Mouse (Mus musculus) neural tube, embryonic 14.5 days (tissue): ENCODE data around the gene Galnt14. TPM values are rescaled to one million over a fixed set of nuclear protein-coding genes. Genes with fewer than 3 reads are reported as not detected.

Experiments
- ATAC-seq: fragments of 200-750 bp; cut with Nextera tagmentation; 2 replicates; pipeline ENCODE4 v1.8.0; 2017; ENCODE audit warnings: low read depth, mild to moderate bottlenecking, moderate TSS enrichment, moderate library complexity
- H3K27ac ChIP-seq: fragments of 300-500 bp; sonication (generic); 2 replicates; pipeline ENCODE4 v1.5.1; 2014; ENCODE audit warnings: low read depth, mild to moderate bottlenecking, control low read depth, low read length, moderate library complexity, mixed read lengths
- H3K27me3 ChIP-seq: fragments of 300-500 bp; sonication (generic); 2 replicates; pipeline ENCODE4 v1.6.1; 2014; ENCODE audit warnings: low read length; ENCODE audit not compliant: control insufficient read depth, insufficient read depth
- H3K36me3 ChIP-seq: fragments of 300-500 bp; sonication (generic); 2 replicates; pipeline ENCODE4 v1.6.1; 2014; ENCODE audit warnings: low read length, mixed read lengths; ENCODE audit not compliant: control insufficient read depth, insufficient read depth
- H3K4me1 ChIP-seq: fragments of 300-500 bp; sonication (generic); 2 replicates; pipeline ENCODE4 v1.6.1; 2014; ENCODE audit warnings: low read length; ENCODE audit not compliant: control insufficient read depth, insufficient read depth
- H3K4me2 ChIP-seq: fragments of 300-500 bp; sonication (generic); 2 replicates; pipeline ENCODE4 v1.6.1; 2014; ENCODE audit warnings: mild to moderate bottlenecking, low read depth, low read length, control low read depth
- H3K4me3 ChIP-seq: fragments of 300-500 bp; sonication (generic); 2 replicates; pipeline ENCODE4 v1.5.1; 2014; ENCODE audit warnings: low read depth, low read length, control low read depth, mixed read lengths
- H3K9ac ChIP-seq: fragments of 300-500 bp; sonication (generic); replicated peaks from 2 replicates; pipeline ENCODE4 v1.6.1; 2014; ENCODE audit warnings: low read depth, mild to moderate bottlenecking, control low read depth, low read length, mixed read lengths
- H3K9me3 ChIP-seq: fragments of 300-500 bp; sonication (generic); 2 replicates; pipeline ENCODE4 v1.6.1; 2016; ENCODE audit warnings: low read length; ENCODE audit not compliant: control insufficient read depth
- WGBS: fragments of 180-500 bp; shearing (Covaris S2); extraction: QIAGEN DNeasy Blood & Tissue Kit; methylation state at CpG from one replicate; pipeline ENCODE4 v1.1.7; 2014; 5-methylcytosine and 5-hydroxymethylcytosine counted together
- polyA plus RNA-seq: library from polyadenylated mRNA; unstranded; fragments of >200 nt; fragmentation: Nextera tagmentation; extraction: Ambion mirVana; gene quantifications from 2 replicates; pipeline ENCODE4 v1.2.1, GENCODE M21; 2014

Gene Galnt14
- polyA plus RNA-seq, 1 experiment from 2014 or later = 28.9 TPM

DNA sequence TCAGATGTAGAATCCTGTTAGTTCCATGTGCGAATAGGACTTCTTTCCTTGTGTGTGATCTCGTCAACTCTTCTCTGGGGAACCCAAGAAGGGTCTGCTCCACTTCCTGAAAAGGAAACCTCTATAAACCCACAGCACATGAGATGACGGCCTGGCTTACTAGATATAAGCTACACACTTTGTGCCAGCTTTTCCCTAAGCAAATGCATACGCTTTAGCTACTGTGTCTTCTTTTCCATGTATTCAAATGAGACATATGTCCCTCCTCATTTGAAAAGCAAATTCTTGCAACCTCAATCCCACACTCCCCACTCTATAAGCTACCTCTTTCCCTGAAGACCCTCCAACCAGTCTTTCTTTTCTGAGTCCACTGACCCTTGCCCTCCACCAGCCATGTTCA lies 196.0 kb downstream of the Galnt14 start:
- Histone ChIP-seq H3K9ac (no peak overlapping the region), H3K4me1 (no peaks in the 10 kb centered on the region), H3K4me3 (no peak overlapping the region), H3K4me2 (no peak overlapping the region), H3K36me3 (no peaks in the 10 kb centered on the region), H3K9me3 (no peaks in the 10 kb centered on the region), H3K27ac (no peak overlapping the region), H3K27me3 (no peaks in the 10 kb centered on the region)
- WGBS = 82% methylated on average over 4 of the region's 4 CpGs
- no peak for ATAC-seq

- 80% methylated on average over 5 of the region's 5 CpGs for WGBS
- Histone ChIP-seq H3K4me2 (no peak overlapping the region), H3K27me3 (no peaks in the 10 kb centered on the region), H3K36me3 (no peaks in the 10 kb centered on the region), H3K4me3 (no peak overlapping the region), H3K9me3 (no peaks in the 10 kb centered on the region), H3K27ac (no peak overlapping the region), H3K9ac (no peak overlapping the region), H3K4me1 (no peaks in the 10 kb centered on the region)
- ATAC-seq = no peak
Observed at GRCm38 (mm10) chr17:73512844-73513243, 197.4 kb downstream of the Galnt14 start.

DNA sequence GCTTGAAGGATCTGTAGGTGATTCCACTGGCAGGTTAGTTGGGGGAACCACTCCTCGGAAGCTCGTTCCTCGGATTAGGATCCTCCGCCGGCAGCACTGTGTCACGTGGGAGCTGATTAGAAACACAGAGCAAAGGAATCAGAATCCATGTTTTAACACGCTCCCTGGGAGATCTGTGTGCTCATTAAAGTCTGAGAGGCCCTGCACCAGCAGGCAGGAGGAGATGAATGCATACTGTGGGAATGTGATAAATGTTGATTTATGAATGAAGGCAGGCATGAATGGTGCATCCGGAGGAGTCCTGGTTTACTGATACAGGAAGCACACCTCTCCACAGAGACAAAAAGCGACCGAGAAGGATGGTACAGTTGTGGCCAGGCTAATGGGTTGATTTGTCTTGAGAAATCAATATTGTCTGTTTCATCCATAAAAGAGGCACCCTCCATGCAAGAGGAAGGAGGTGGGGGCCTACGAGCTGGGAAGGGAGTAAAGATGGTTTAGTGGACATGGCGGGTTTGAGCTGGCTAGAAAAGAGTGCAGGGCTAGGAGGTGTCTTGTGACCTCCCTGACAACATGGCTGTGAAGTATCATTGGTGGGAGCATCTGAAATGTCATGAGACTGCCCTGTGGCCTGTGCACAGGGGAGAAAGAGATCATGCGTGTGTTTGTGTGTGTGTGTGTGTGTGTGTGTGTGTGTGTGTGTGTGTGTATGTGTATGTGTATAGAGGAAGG lies 202.3 kb downstream of the Galnt14 start:
- Histone ChIP-seq H3K9ac (no peak overlapping the region), H3K36me3 (no peaks in the 10 kb centered on the region), H3K4me1 (no peaks in the 10 kb centered on the region), H3K4me3 (no peak overlapping the region), H3K9me3 (no peaks in the 10 kb centered on the region), H3K27ac (peak overlapping the region; percentile 45; the same call in 1 of the 2 replicates), H3K27me3 (no peaks in the 10 kb centered on the region), H3K4me2 (no peak overlapping the region)
- peak; percentile 92 for ATAC-seq
- 51% methylated on average over 13 of the region's 13 CpGs for WGBS

DNA sequence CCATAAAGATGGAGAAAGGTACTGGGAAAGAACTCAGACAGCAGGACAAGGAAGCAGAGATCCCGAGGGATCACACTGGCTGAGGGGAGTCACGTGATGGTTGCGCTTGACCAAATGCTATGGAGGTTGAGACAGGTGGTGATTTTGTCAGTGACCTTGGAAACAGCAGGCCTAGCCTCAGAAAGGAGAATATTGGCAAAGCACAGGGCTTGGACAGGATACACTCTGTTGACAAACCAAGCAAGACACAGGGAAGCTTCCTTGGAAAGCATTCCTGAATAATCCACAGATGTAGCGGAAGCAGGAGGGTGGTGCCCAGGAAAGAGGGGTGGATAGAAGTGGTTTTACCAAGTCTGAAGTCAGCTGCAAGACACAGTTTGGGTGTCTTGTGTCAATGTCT lies 206.1 kb downstream of the Galnt14 start:
- Histone ChIP-seq H3K4me3 (no peak overlapping the region), H3K27me3 (no peaks in the 10 kb centered on the region), H3K9ac (no peak overlapping the region), H3K4me2 (no peak overlapping the region), H3K36me3 (no peaks in the 10 kb centered on the region), H3K27ac (no peak overlapping the region), H3K9me3 (no peaks in the 10 kb centered on the region), H3K4me1 (no peaks in the 10 kb centered on the region)
- WGBS = 92% methylated on average over 4 of the region's 4 CpGs
- no peak for ATAC-seq

- Histone ChIP-seq H3K9ac (no peak overlapping the region), H3K27ac (no peak overlapping the region), H3K27me3 (no peaks in the 10 kb centered on the region), H3K4me3 (no peak overlapping the region), H3K9me3 (no peaks in the 10 kb centered on the region), H3K36me3 (no peaks in the 10 kb centered on the region), H3K4me2 (no peak overlapping the region), H3K4me1 (no peaks in the 10 kb centered on the region)
- WGBS = 89% methylated on average over 4 of the region's 4 CpGs
- no peak for ATAC-seq
Observed at GRCm38 (mm10) chr17:73502613-73503012, 207.6 kb downstream of the Galnt14 start.

DNA sequence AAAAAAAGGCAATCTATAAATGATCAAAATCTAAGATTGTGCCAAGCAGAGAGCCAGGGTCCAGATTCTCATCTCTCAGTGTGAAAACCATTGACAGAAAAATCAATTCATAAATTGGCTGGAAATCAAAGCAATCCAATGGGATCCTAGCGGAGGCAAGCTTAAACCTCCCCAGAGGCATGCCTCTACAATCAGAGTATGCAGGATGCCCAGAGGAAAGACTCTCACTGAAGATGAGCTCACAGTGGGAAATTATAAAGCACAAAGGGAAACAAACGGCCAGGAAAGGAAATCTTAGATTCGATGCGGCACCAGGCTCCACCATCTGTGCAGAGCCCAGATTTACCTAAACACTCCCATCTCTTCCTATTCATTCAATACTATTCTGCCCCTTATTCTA lies 220.7 kb downstream of the Galnt14 start:
- no peaks in the 10 kb centered on the region for H3K36me3 ChIP-seq
- WGBS = 33% methylated on average over 4 of the region's 4 CpGs
- H3K9me3 ChIP-seq = no peaks in the 10 kb centered on the region
- no peak overlapping the region for H3K4me3 ChIP-seq
- H3K4me1 ChIP-seq = peaks cover 17% of the 10 kb centered on the region
- no peak overlapping the region for H3K4me2 ChIP-seq
- no peak for ATAC-seq
- no peaks in the 10 kb centered on the region for H3K27me3 ChIP-seq
- no peak overlapping the region for H3K9ac ChIP-seq
- H3K27ac ChIP-seq = peak overlapping the region; percentile 66; the same call in 1 of the 2 replicates

DNA sequence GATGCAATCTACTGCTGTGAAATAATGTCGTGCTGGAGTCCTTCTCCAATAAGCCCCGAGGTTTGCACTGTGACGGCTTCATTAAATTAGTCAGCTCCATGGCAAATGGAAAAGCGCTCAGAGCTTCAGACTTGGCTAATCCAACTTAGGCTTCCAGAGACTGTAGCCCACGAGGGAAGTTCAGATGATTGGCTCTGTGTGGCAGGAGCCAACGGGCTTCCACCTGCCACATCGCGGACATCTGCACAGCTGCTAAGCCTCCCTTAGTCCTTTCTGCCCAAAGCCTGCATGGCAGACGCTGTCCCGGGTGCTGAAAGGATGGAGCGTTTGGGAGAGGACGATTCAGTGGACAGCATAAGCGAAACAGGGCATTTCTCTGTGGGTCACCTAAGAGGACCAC lies 222.5 kb downstream of the Galnt14 start:
- peak; percentile 57 for ATAC-seq
- peak overlapping the region; percentile 31 for H3K4me2 ChIP-seq
- no peaks in the 10 kb centered on the region for H3K36me3 ChIP-seq
- no peaks in the 10 kb centered on the region for H3K9me3 ChIP-seq
- peaks cover 17% of the 10 kb centered on the region for H3K4me1 ChIP-seq
- no peaks in the 10 kb centered on the region for H3K27me3 ChIP-seq
- WGBS = 15% methylated on average over 13 of the region's 13 CpGs
- H3K9ac ChIP-seq = peak overlapping the region; percentile 25; the same call in 1 of the 2 replicates
- H3K4me3 ChIP-seq = no peak overlapping the region
- H3K27ac ChIP-seq = peak overlapping the region; percentile 83

- H3K4me3 ChIP-seq = no peak overlapping the region
- H3K4me1 ChIP-seq = peaks cover 17% of the 10 kb centered on the region
- no peaks in the 10 kb centered on the region for H3K9me3 ChIP-seq
- ATAC-seq = peak; percentile 70
- H3K9ac ChIP-seq = peak overlapping the region; percentile 25; the same call in 1 of the 2 replicates
- H3K27me3 ChIP-seq = no peaks in the 10 kb centered on the region
- H3K4me2 ChIP-seq = peak overlapping the region; percentile 31; the same call in 1 of the 2 replicates
- H3K27ac ChIP-seq = peak overlapping the region; percentile 83
- 36% methylated on average over 3 of the region's 3 CpGs for WGBS
- no peaks in the 10 kb centered on the region for H3K36me3 ChIP-seq
Observed at GRCm38 (mm10) chr17:73487380-73487779, 222.9 kb downstream of the Galnt14 start.

GRCm38 (mm10) chr17:73477096-73478076 lies 232.9 kb downstream of the Galnt14 start:
- peak; percentile 68 for ATAC-seq

More at GRCm38 (mm10) chr17:73477096-73478076, 232.9 kb downstream of the Galnt14 start:
- peak overlapping the region; percentile 81 for H3K27ac ChIP-seq
- H3K9ac ChIP-seq = no peak overlapping the region
- no peaks in the 10 kb centered on the region for H3K36me3 ChIP-seq
- no peaks in the 10 kb centered on the region for H3K9me3 ChIP-seq
- H3K4me1 ChIP-seq = peaks cover 9% of the 10 kb centered on the region; the same call in 1 of the 2 replicates
- WGBS = 20% methylated on average over 11 of the region's 11 CpGs
- H3K4me2 ChIP-seq = no peak overlapping the region
- H3K27me3 ChIP-seq = no peaks in the 10 kb centered on the region
- H3K4me3 ChIP-seq = no peak overlapping the region
